Mouse (Mus musculus): ENCODE data around the gene Plekhg5.

Plekhg5 gene

DNA sequence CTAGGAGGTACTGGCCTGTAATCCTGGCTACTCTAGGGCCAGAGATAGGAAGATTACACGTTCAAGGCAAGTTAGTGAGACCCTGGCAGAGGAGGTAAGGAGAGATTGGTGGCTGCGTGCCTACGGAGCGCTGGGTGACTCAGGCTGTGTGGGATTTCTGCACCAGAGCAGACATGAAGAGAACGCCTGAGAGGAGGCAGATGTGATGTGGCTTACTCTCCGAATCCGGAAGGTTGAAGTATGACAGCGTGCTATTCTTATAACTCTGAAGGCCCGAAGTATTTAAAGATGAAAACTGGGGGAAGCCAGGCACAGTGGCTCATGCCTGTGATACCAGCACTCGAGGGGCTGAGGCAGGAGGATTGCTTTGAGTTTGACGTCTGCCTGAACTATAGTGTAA, 28.2 kb downstream of the Plekhg5 start:
- no peak for DNase-seq

DNA sequence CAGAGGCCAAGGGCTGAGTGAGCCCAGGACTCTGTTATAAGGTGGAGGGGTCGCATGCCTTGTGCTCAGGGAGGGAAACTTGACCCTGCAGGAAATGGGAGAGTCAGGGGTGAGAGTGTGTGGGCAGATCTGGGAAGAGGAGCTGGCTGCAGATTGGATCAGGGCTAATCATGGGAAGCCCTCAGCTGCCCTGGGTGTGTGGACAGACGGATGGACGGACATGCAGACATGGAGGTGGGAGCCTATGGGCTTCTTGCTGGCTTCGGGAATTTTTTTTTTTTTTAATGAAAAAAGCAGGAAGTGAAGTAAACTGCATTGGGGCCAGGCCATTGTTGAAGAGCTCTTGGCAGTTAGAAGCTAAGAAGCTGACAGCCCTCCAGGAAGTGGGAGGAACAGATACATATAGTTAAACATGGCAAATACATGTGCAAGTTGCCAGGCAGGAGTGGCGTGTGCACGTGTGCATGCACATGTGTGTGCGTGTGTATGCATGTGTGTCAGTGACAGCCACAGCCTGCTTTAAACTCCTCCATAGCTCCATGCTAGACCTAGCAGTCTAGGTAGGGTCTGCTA, 28.9 kb downstream of the Plekhg5 start:
- no peak for DNase-seq

DNA sequence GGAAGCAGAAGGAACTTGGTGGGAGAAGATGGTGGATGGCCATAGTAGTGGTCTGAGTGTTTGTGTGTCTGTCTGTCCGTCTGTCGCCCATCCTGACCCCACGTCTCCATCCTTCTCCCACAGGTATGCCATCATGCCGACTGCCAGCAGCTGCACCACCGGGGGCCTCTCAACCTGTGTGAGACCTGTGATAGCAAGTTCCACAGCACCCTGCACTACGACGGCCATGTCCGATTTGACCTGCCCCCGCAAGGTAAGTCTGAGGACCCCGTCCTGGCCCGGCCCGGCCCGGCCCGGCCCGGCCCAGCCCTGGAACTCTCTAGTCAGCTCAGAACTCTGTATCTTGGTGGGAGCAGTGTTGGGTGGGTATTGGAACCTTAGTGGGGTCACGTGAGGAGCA, 29.6 kb downstream of the Plekhg5 start:
- no peak for DNase-seq

DNA sequence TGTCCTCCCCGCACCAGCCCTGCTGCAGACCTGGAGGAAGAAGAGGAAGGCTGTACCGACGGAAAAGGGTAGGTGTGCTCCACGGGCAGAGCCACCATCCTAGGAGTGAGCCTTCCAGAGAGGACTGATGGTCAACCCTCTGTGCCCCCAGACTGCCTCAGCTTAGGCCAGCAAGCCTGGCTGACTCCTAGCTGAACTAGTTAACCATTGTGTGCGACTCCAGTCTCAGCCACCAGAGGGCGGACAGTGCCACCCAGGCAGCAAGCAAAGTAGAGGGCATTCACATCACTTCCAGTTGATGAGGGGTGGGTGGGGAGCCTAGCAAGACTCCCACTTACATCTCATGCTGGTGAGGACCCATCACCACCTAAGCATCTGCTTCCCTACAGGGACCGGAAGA, 30.7 kb downstream of the Plekhg5 start:
- DNase-seq, result peak; percentile 66 to 73

DNA sequence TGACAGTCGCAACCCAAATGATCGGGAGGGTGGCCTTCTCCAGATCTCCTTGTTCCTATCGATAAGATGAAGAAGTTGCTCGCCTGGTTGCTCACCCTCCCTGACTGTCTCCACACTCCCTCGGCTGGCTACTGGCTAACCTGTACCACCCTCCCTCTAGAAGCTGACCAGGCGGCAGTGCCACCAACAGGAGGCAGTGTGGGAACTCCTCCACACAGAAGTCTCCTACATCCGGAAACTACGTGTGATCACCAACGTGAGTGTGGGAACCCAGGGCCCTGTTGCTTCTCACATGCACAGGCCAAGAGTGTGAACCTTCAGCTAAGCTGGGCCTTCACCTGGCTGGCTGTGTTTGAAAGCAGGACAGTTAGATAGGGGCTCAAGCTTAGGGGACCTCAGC, 34.4 kb downstream of the Plekhg5 start:
- no peak for DNase-seq

DNA sequence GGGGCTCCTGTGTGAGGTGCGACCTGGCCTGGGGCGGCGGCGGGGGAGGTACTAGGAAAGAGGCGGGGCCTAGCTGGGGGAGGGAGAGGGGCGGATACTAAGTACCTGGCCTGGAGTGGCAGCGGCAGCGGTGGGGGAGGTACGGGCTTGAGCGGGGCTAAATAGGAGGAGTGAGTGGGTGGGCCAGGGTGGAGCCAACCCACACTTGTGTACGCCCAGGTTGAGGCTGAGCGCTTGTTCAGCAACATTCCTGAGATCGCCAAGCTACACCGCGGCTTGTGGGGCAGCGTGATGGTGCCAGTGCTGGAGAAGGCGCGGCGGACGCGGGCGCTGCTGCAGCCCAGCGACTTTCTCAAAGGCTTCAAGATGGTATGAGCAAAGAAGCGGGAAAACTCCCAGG, 35.2 kb downstream of the Plekhg5 start:
- peak in 1 of 2 experiments; percentile 22 for DNase-seq

DNA sequence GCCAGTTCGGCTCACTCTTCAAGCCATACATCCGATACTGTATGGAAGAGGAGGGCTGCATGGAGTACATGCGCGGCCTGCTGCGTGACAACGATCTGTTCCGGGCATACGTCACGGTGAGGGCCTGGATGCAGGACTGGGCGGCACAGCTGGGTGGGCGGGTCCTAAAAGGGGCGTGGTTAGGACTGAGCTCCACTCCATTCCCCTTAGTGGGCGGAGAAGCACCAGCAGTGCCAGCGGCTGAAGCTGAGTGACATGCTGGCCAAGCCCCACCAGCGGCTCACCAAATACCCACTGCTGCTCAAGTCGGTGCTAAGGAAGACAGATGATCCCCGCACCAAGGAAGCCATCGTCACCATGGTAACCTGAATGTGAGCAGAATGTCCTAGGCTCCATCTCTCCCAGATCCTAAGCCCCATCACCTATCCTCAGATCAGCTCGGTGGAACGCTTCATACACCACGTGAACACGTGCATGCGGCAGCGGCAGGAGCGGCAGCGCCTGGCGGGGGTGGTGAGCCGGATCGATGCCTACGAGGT, 35.7 kb downstream of the Plekhg5 start:
- peak; percentile 28 to 32 for DNase-seq

DNA sequence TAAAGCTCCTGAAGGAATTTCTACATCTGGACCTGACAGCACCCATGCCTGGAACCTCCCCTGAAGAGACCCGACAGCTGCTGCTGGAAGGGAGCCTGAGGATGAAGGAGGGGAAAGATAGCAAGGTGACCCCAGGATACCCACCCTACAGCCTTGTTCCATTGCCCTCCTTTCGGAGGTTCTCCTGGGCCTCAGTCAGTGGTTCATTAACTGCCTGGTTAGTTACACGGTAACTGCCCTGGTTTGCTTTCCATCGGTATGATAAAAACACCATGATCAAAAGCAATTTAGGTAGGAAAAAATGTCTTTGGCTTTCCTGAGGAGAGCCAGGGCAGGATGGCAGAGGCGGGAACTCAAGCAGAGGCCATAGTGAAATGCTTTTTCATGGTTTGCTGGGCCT, 36.4 kb downstream of the Plekhg5 start:
- DNase-seq, result no peak

DNA sequence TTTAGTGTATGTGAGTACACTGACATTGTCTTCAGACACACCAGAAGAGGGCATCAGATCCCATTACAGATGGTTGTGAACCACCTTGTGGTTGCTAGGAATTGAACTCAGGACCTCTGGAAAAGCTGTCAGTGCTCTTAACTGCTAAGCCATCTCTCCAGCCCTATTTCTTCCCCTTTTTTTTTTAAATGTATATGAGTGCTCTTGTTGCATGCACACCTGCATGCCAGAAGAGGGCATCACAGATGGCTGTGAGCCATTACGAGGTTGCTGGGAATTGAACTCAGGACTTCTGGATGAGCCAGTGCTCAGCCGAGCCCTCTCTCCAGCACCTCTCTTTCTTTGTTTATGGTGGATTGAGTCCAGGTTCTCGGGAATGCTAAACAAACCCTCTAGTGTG, 37.2 kb downstream of the Plekhg5 start:
- DNase-seq, result no peak

DNA sequence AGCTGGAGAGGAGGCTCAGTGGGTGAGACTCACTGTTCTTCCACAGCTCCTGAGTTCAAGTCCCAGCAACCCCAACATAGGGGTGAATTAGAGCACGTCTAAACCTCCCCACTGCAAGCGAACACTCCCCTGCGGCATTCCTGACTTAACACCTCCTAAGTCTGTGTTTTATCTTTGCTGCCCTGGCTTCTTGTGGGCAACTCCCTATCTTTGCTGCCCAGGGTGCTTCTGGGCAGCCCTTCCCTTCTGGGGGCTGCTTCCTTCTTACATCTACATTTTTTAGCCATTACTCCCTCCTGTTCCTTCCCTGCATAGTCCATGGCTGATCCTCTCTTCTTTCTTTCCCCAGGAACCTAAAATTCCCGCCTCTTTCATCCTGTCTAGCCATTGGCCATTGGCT, 38.4 kb downstream of the Plekhg5 start:
- no peak for DNase-seq

DNA sequence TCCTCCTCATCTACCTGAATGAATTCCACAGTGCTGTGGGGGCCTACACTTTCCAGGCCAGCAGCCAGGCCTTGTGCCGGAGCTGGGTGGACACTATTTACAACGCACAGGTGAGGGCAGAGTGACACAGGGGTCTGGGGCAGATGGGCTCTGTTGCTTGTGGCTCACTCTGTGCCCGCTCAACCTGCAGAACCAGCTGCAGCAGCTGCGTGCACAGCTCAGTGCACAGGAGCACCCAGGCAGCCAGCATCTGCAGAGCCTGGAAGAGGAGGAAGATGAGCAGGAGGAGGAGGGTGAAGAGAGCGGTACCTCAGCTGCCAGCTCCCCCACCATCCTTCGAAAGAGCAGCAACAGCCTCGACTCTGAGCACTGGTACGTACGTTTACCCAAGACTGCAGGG, 40.0 kb downstream of the Plekhg5 start:
- no peak for DNase-seq

DNA sequence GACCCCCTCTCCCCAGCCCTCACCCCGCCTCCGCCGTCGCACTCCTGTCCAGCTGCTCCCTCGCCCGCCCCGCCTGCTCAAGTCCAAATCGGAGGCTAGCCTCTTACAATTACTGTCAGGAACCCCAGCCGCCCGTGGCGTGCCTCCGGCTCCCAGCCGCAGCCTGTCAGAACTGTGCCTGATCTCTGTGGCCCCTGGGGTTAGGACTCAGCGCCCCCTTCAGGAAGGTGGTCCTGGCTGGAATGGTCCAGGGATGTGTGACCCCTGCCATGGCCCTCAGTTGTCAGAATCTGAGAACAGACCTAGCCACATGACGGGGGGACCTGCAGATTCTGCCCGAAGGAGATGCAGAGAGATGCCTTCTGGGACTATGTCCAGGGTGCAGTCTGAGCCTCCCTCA, 41.8 kb downstream of the Plekhg5 start:
- no peak for DNase-seq

DNA sequence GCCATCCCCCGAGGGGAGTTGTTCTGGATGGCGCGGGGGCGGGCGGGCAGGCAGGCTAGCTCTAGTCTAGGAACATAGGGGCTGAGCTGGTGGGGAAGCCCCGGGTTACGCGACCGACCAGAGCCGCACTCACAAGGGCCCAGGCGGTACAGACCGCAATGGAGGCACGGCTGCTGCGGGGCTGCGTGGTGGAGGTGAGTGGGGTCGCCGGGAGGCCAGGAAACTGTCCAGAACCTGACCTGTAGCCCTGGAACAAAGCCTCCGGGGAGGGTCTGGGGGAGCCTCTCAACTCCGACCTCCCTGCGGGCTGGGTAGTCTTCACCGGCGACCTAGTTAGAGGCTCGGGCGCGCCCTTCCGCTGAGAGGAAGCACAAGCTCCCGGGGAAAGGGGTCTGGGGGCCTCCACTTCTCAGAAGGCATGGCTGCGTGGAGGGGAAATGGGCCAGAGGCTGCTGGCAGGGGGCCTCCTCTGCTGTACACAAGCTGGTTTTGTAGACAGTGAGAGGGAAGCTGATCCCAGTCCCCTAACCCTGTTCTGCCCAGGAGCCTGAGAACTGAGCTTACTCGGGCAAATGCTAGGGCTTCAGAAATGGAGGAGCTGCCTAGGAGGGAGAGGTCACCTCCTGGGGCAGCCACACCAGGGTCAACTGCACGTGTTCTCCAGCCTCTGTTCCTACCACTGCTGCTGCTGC, 43.8 kb downstream of the Plekhg5 start, which contains the start of gene Tnfrsf25:
Tnfrsf25 (plus strand) TSS at position 14 of the 692 bp plus-strand sequence.
- no peak for DNase-seq

DNA sequence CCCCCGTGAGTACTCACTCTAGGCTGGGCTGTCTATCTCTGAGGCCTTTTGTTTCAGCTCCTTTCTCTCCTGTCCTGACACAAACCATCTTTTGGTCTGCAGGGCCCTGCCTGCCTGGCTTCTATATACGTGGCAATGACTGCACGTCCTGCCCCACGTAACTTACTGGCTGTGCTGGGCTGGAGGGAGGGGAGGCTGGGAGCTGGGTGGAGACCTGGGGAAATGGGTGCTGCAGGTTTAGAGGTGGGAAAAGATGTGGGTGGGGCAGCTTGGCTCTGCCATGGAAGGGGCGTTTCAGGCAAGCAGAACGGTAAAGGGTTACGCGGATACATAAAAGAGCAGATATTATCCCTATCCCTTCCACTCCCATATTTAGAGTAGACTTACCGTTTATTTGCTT, 45.2 kb downstream of the Plekhg5 start:
- DNase-seq, result no peak

DNA sequence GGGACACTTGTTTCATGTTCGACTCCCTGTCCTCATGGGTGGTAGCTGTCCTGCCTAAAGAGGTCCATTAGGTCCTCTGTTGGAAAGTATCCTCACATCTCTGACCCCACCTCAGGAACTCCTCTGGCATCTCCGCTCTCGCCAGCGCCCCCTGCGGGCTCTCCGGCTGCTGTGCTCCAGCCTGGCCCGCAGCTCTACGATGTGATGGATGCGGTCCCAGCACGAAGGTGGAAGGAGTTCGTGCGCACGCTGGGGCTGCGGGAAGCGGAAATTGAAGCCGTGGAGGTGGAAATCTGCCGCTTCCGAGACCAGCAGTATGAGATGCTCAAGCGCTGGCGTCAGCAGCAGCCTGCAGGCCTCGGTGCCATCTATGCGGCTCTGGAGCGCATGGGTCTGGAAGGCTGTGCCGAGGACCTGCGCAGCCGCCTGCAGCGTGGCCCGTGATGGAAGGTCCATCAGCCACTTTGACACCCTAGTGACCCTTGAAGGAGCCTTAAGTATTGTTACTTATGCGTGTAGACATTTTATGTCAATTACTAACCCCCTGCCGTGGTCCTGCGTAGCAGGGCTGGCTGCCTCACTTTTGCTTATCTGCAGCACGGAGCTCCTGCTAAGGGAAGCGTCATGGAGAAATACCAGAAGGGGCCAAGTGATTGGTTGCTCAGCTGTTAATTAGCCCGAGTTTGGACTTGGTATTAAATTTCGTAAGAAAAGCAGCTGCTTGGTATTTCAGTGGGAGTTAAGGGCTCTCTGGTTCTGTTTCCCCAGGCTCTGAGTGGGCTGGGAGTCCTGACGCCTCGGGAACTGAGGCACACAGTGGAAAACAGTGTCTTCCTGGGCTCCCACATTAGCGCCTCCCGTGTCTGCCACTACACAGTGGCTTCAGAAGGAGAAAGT, 47.3 kb downstream of the Plekhg5 start:
- DNase-seq, result peak in 1 of 2 experiments; percentile 33

DNA sequence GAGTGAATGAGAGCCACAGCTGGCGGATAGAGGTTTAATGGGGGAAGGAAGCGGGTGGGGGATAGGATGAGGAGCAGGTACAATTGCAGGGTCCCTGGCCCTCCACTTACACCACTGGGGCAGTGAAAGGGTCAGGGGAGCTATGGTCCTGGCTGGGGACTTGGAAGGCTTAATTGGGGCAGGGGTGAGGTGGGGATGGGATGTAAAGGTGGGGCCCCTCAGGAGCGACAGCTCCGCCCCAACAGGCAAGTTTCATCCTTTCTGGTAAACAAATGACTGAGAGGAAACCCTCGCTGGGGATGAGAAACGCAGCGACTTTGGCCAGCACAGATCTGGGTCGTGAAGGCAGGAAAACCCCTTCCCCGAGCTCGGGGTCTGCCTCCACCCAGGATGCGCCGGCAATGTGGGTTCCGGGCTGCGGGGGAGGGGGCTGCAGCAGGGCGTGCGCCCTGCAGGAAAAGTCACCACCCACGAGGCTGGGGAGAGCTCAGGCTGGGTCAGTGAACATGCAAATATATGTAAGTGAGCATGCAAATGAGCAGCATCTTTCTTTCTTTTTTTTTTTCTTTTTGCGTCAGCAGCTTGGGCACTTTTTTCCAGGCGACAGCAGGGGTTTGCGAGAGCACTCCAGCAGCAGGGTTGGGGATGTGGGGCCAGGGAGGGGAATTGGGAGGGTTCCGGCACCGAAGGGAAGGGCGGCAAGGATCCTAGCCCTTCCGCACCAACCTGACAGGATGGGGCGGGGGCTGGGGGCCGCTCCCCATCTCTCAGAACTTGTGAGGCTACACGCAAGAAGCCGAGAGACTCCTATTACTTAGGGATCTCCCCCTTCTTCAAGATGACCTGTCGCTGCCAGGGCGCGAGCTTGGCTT, 48.2 kb downstream of the Plekhg5 start:
- DNase-seq, result no peak

DNA sequence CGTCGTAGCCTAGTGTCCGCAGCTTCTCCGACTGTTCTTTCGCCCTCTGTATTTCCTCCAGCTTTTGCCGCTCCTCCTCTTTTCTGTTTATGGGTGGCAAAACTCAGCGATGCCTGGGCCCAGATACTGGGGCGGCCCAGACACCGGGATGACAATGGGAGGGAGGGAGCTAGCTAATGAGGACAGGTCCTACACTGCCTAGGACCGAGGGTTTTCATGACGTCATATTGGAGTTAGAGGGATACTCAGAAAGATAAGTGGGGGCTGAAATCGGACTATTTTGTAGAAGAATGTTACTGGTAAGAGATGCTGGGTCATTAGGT, 48.8 kb downstream of the Plekhg5 start:
- no peak for DNase-seq

DNA sequence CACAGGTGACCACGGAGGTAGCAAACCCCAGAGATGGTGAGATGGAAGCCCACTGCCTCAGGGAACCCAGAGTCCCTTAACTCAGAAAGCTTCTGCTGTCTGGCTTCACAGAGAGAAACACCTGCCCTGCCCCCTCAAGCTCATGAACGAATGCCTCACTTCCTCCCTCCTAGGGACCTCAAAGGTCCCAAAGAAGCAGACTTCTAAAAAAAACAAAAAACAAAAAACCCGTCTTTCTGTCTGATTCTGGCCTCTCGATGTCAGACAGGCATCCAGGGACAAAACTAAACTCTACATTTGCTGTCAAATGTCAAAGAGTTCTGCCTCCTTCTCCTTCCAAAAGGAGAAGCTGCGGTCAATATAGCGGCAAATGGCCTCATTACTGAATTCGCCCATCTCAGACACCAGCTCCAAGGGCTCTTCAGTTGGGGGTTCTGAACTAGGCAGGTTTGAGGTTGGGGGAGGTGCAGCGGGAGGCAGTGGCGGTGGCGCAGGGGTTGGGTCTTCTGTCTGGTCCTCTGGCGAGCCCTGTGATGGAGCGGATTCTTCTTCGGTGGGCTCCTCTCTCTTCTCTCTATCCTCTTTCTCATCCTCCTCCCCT, 52.2 kb downstream of the Plekhg5 start:
- DNase-seq, result no peak

DNA sequence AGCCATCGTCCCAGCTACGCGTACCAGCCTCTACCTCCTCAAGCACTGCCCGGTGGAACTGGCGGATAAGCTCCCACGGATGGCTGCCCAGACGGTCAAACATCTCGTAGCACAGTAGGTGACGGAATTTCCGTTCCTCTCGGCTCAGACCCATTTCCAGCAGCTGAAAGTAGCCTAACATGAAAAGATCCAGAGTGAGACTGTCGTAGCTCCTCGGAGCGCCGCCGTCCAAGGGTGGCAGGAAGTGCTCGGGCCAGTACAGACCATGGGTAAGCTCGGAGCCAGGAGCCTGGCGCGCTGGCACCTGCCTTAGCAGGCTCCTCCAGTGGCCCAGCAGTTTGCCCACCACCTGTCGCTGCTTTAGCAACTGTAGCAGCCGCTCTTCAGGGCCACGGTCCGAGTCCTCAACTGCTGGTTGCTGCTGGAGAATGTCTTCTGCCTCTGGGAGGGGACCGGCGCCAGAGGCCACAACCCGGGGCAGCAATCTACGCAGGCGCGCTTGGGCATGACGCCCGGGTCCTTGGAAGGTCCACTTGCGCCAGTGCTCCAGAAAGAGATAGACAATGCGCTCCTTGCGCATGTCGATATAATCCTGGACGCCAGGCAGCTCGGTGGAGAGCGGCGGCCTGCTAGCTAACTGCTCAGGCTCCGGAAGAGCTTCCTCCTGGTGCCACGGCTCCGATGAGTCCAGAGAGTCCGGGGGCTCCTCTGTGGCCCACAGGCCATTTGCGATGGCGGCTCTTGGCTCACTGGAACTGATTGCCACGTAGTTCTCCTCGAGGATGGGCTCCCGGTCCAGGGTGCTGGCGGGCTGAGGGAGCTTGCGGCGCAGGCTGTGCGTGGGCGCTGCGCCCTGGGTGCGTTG, 53.1 kb downstream of the Plekhg5 start:
- peak; percentile 49 to 58 for DNase-seq

DNA sequence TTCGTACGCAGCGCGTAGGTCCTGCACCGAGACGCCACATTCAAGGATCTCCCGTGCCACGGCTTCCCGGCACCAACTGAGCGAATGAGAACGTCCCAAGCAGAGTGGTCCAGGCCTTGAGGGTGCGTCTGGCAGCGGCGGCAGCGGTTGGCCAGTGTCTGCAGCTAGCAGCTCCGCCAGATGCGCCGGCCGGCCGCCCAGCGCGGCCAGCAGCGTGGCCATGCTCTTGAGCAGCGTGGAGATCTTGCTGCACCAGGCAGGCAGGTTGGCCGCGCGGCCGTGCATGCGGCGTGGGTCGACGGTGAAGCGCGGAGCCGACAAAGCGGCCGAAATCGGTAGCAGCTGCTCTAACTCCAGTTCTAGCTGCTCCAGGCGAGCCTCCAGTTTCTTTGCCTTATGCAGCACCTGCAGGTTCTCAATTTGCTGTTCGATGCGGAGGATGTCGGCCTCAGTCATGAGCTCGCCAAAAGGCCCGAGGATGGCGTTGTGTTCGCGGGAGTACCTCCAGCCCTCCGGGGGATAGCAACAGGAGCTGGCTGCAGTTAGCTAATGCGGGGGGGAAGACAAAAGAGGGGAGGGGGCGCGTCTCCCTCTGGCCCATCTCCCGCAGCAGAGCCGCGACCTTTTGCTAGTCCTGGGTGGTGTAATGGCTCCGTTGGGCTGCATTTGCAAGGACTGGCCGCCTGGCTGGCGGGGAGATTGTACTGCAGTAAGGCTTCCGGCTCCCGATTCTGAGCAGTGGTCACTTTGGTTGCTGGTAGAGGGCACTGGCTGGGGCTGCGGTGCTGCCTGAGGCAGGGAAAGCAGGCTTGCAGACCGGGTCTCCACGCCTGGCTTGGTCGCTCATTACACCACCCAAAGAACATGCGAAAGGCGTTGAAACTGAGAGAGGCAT, 54.0 kb downstream of the Plekhg5 start:
- DNase-seq, result peak in 1 of 2 experiments; percentile 15
